Mouse (Mus musculus) ES-Bruce4 (cell line): ENCODE data around the gene Epha2. TPM values are rescaled to one million over a fixed set of nuclear protein-coding genes. Genes with fewer than 3 reads are reported as not detected.

Experiments used
- H3K27ac ChIP-seq: 2 replicates; pipeline ENCODE4 v1.5.1; 2012; ENCODE audit warnings: low read length, inconsistent platforms; ENCODE audit not compliant: insufficient read depth
- H3K27me3 ChIP-seq: 2 replicates; pipeline ENCODE4 v1.6.1; 2012; ENCODE audit warnings: mild to moderate bottlenecking, low read length, inconsistent platforms; ENCODE audit not compliant: control insufficient read depth, poor library complexity, insufficient read depth, severe bottlenecking
- H3K36me3 ChIP-seq: 2 replicates; pipeline ENCODE4 v1.6.1; 2012; ENCODE audit warnings: inconsistent platforms, mild to moderate bottlenecking, low read length, moderate library complexity; ENCODE audit not compliant: control insufficient read depth, poor library complexity, insufficient read depth, severe bottlenecking
- H3K4me1 ChIP-seq: one replicate; pipeline ENCODE4 v1.8.1; 2011; ENCODE audit warnings: low read length; ENCODE audit not compliant: control insufficient read depth, insufficient read depth
- H3K4me3 ChIP-seq: 2 replicates; pipeline ENCODE4 v1.5.1; 2011; ENCODE audit warnings: low read depth, mild to moderate bottlenecking, low read length
- H3K9ac ChIP-seq: 2 replicates; pipeline ENCODE4 v1.6.1; 2012; ENCODE audit warnings: low read depth, mild to moderate bottlenecking, inconsistent platforms; ENCODE audit not compliant: poor library complexity, severe bottlenecking
- H3K9me3 ChIP-seq: replicated peaks from 2 replicates; pipeline ENCODE4 v1.6.1; 2012; ENCODE audit warnings: mild to moderate bottlenecking, low read length, inconsistent platforms; ENCODE audit not compliant: control insufficient read depth, poor library complexity, insufficient read depth, severe bottlenecking
- CTCF ChIP-seq: IDR thresholded peaks from one replicate; pipeline ENCODE4 v1.8.1; 2011; ENCODE audit warnings: low read depth, low read length
- EP300 ChIP-seq: IDR thresholded peaks from 2 replicates; pipeline ENCODE4 v1.6.1; 2011; ENCODE audit warnings: low read depth, low read length; ENCODE audit not compliant: insufficient read depth
- POLR2A ChIP-seq: IDR thresholded peaks from one replicate; pipeline ENCODE4 v1.8.1; 2011; ENCODE audit warnings: low read length; ENCODE audit not compliant: insufficient read depth
- polyA plus RNA-seq: library from polyadenylated mRNA; stranded (reverse); fragments of >200 nt; gene quantifications from 2 replicates; pipeline ENCODE4 v1.2.4, GENCODE M21; 2011; ENCODE audit warnings: low read depth; ENCODE audit not compliant: missing spikeins, insufficient read depth, insufficient read length

The Epha2 gene
- polyA plus RNA-seq, 1 experiment, result 44.7 TPM

DNA sequence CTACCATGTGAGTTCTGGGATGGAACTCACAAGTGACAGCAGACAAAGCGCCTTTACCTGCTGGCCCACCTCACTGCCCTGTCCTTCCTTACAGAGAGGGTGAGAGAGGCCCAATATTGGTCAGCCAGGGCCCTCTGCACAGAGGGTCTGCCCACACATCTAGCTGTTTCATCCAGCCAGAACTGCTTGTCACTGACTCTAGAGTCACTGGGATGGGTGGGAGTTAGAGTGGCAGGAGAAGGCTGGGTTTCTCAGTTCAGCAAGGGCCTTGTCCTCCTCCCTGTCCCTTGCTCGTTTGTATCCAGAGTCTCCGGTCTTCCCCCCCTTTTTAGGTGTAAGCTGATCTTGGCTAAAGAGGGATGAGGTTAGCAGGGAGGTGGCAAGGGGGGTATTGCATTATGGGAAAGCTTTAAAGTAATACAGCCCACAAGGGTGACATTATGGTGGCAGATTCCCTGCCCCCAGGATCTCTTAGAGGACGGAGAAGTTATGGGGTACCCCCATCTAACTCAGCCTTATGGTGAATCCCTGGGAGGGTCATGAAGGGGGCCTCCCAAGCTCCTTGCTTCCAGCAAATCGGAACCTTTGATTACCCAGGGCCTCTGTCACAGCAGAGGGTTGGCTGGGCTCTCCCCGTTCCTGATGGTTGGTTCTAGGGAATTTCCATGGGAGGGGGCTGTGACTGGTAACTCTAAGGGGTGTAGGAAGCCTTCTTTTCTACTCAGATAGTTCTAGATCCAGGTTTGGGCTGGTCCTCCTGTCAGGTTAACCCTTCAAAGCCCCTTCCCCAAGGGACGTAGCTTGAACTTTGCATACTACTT lies 2.6 kb downstream of the Epha2 start:
- no peaks in the 10 kb centered on the region for H3K9me3 ChIP-seq
- H3K27ac ChIP-seq, result peak overlapping the region; percentile 75
- peaks cover 17% of the 10 kb centered on the region for H3K4me1 ChIP-seq
- H3K27me3 ChIP-seq, result no peaks in the 10 kb centered on the region
- H3K9ac ChIP-seq, result peak overlapping the region; percentile 88
- H3K4me3 ChIP-seq, result peak overlapping the region; percentile 93
- no peak for TF ChIP-seq EP300
- no peak for TF ChIP-seq CTCF
- TF ChIP-seq POLR2A, result no peak
- H3K36me3 ChIP-seq, result peaks cover 14% of the 10 kb centered on the region

DNA sequence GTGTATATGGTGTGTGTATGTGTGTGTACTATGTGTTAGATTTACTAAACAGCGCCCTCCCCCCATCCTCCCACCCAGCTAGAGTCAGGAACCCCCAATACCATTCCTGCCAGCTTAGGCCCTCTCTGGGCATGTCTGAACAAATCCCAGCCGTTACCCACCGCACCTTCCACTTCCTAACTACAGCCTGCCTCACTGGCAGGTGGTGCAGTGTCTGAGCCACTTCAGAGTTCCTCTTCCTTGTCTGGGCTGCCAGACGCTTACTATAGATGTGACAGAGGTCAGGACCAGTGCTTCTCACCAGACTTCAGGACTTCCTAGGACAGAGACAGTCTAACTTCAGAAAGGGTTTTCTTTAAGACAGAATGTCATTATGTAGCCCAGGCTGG lies 3.2 kb downstream of the Epha2 start:
- Histone ChIP-seq H3K36me3 (peaks cover 20% of the 10 kb centered on the region), H3K9me3 (no peaks in the 10 kb centered on the region), H3K4me1 (peaks cover 17% of the 10 kb centered on the region), H3K4me3 (peak overlapping the region; percentile 93), H3K27ac (peak overlapping the region; percentile 75), H3K27me3 (no peaks in the 10 kb centered on the region), H3K9ac (peak overlapping the region; percentile 88)
- TF ChIP-seq CTCF, result no peak
- peak; percentile 88 for TF ChIP-seq EP300

DNA sequence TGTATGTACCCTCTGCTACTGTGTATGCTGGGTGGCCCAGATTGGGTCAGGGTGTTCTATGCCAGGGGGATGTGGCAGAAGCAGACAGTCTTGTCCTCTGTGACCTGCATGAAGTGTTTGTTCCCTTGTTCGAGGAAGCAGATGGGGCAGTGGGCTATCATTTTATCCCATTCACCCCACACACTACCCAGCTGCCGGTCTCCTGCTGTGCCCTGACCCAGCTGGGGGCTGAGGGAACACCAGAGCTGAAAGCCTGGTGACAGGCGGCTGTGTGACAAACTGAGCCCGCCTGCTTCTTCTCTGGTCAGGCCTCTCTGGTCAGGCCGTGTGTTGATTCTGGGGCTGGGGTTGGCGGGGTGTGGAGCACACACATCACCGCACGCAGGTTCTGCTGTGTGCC lies 5.0 kb downstream of the Epha2 start:
- H3K36me3 ChIP-seq, result peaks cover 38% of the 10 kb centered on the region
- 0 out of 2 replicates have a peak overlapping the region, but pooled peaks have one; percentile 2 for H3K27ac ChIP-seq
- H3K9me3 ChIP-seq, result no peaks in the 10 kb centered on the region
- H3K4me1 ChIP-seq, result peaks cover 20% of the 10 kb centered on the region
- TF ChIP-seq CTCF, result no peak
- TF ChIP-seq EP300, result no peak
- TF ChIP-seq POLR2A, result no peak
- H3K4me3 ChIP-seq, result peak overlapping the region; percentile 3; the same call in 1 of the 2 replicates
- H3K9ac ChIP-seq, result peak overlapping the region; percentile 88; the same call in 1 of the 2 replicates
- H3K27me3 ChIP-seq, result no peaks in the 10 kb centered on the region

DNA sequence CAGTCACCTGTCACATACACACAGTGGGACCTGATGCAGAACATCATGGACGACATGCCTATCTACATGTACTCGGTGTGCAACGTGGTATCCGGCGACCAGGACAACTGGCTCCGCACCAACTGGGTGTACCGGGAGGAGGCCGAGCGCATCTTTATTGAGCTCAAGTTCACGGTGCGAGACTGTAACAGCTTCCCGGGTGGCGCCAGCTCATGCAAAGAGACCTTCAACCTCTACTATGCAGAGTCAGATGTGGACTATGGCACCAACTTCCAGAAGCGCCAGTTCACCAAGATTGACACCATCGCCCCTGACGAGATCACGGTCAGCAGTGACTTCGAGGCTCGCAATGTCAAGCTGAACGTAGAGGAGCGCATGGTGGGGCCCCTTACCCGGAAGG lies 7.3 kb downstream of the Epha2 start:
- no peak for TF ChIP-seq EP300
- Histone ChIP-seq H3K9ac (no peak overlapping the region), H3K27me3 (no peaks in the 10 kb centered on the region), H3K9me3 (no peaks in the 10 kb centered on the region), H3K27ac (no peak overlapping the region), H3K4me1 (peaks cover 22% of the 10 kb centered on the region), H3K36me3 (peaks cover 60% of the 10 kb centered on the region), H3K4me3 (no peak overlapping the region)

DNA sequence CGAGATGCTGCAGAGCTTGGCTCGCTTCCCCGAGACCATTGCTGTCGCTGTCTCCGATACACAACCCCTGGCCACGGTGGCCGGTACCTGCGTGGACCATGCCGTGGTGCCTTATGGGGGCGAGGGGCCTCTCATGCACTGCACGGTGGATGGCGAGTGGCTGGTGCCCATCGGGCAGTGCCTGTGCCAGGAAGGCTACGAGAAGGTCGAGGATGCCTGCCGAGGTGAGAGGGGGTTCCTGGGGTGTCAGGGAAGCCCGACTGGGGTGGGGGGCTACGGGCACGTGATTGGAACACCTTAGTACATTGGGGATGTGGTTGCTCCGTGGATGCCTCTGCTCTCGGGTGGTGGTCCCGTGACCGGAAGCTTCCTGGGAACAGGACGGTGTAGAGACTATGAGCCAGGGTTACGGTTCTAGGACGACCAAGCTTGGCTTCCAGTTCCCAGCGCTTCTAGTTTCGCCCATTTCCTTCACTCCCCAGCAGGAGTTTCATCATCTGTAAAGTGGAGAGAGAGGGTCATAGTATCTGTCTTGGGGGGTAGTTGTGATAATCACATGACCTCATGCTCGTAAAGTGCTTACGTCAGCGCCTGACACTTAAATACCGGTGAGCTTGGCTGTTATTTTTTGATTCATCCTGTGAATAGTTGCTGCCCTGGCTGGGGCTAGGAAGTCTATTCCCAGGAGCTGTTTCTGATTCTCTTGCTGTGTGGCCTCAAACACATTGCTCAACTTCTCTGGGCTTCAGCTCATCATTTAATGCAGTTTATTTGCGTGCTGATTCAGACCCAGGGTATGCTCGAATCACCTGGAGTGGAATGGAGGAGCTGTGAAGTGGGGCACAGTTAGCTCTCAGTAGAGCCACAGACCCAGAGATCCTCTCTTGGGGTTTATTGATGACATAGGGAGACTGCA lies 8.1 kb downstream of the Epha2 start:
- peak overlapping the region; percentile 1; the same call in 1 of the 2 replicates for H3K27ac ChIP-seq
- H3K9ac ChIP-seq, result peak overlapping the region; percentile 22; the same call in 1 of the 2 replicates
- no peaks in the 10 kb centered on the region for H3K9me3 ChIP-seq
- H3K4me3 ChIP-seq, result no peak overlapping the region
- H3K4me1 ChIP-seq, result peaks cover 22% of the 10 kb centered on the region
- H3K27me3 ChIP-seq, result no peaks in the 10 kb centered on the region
- H3K36me3 ChIP-seq, result peaks cover 65% of the 10 kb centered on the region
- TF ChIP-seq CTCF (no peak), EP300 (no peak)

DNA sequence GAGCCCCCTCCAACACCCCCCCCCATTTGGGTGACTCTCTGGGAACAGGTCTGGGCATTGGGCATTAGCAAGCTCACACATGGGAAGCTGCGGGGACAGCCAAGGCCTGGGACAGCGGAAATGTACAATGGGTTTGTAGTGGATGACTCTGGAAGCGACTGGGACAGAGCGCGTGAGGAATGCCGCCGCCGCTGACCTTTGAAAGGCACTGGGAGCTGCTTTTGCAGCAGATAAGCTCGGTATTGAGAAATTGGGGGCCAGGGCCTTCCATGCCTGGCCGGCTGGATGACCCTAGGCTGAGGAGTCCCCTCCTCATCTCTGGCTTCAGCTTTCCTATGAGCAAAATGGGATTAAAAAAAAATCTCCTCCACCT lies 8.7 kb downstream of the Epha2 start:
- Histone ChIP-seq H3K27ac (peak overlapping the region; percentile 1; the same call in 1 of the 2 replicates), H3K4me3 (no peak overlapping the region), H3K4me1 (peaks cover 22% of the 10 kb centered on the region)

More for the DNA sequence above, 8.7 kb downstream of the Epha2 start:
- H3K36me3 ChIP-seq, result peaks cover 72% of the 10 kb centered on the region
- TF ChIP-seq EP300 (no peak), CTCF (no peak), POLR2A (no peak)
- H3K9ac ChIP-seq, result peak overlapping the region; percentile 22; the same call in 1 of the 2 replicates
- no peaks in the 10 kb centered on the region for H3K9me3 ChIP-seq
- no peaks in the 10 kb centered on the region for H3K27me3 ChIP-seq
